Comparison of ENCODE assay signal across 12 mouse cellular contexts in the genomic region with DNA sequence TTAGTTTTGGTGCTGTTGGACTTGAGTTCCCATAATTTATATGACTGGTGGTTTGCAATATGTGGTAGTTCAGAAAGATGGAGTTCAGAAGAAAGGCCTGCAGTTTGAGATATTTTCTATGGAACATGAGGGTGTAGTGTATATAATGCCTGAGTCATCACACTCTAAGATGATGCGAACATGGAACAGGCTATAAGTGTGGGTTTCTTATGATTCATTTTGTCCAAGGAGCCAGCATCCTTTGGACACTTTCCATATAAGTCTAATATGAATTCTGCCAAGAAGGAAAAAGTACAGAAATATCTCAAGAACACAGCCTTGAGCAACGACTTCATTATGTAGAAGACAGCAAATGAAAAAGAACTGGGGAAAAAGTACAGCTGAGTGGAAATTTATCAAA.
"Had no signal": no experiment of that assay in that cellular context is flagged by ENCODE, and none has a peak within 500 bp of the region (broad histone marks: within the 10 kb centered on the region; RNA-seq: fewer than 3 reads in every experiment).

No protein-coding gene starts in this region.

- H3K9me3 ChIP-seq: limb, embryonic 15.5 days; liver, embryonic 12.5 days; midbrain, embryonic 13.5 days had no signal

- H3K27ac ChIP-seq: kidney, postnatal 0 days; layer of hippocampus, adult 2 months; limb, embryonic 15.5 days; liver, embryonic 12.5 days; midbrain, embryonic 13.5 days had no signal

- H3K36me3 ChIP-seq: liver, embryonic 12.5 days; midbrain, embryonic 13.5 days had no signal

- DNase-seq: kidney, adult 11 months; kidney, adult 9 months; kidney, postnatal 4 days; lung, postnatal 36 days; retina, postnatal 1 day; right cerebral cortex, postnatal 25 days; thymus, postnatal 4 days had no signal

- H3K27me3 ChIP-seq: limb, embryonic 15.5 days; liver, embryonic 12.5 days; midbrain, embryonic 13.5 days had no signal

- H3K4me2 ChIP-seq: limb, embryonic 15.5 days; liver, embryonic 12.5 days; midbrain, embryonic 13.5 days had no signal

- H3K4me1 ChIP-seq: limb, embryonic 15.5 days; liver, embryonic 12.5 days; midbrain, embryonic 13.5 days had no signal

- H3K9ac ChIP-seq: limb, embryonic 15.5 days; liver, embryonic 12.5 days; midbrain, embryonic 13.5 days had no signal

- H3K4me3 ChIP-seq: layer of hippocampus, adult 2 months; limb, embryonic 15.5 days; liver, embryonic 12.5 days; midbrain, embryonic 13.5 days had no signal

- ATAC-seq: liver, embryonic 12.5 days; midbrain, embryonic 13.5 days had no signal
